Comparison of ENCODE assay signal across 8 mouse cellular contexts in genomic region chr13:50464621-50465562, GRCm38 (mm10). TPM values are rescaled to one million over a fixed set of nuclear protein-coding genes. Genes with fewer than 3 reads are reported as not detected.
DNase-seq lines count a peak whose midpoint lies in the region; ATAC-seq and TF ChIP-seq lines count a peak whose summit lies in the region.

No protein-coding gene starts in this region.

- H3K9ac ChIP-seq in intestine, embryonic 14.5 days (ENCODE audit: low read length) = no peak overlapping the region
- no peak overlapping the region for H3K9ac ChIP-seq in liver, postnatal 0 days (replicated peaks)

- H3K4me3 ChIP-seq in intestine, embryonic 14.5 days (ENCODE audit: low read depth, low read length) = peak overlapping the region; percentile 20
- no peak overlapping the region for H3K4me3 ChIP-seq in liver, postnatal 0 days (ENCODE audit: low read depth, low read length)
- H3K4me3 ChIP-seq in left cerebral cortex, adult 2 months = no peak overlapping the region

- intact Hi-C loops in left cerebral cortex, adult 2 months (cut with DNase I) = no loop called here

- H3K27me3 ChIP-seq in intestine, embryonic 14.5 days (replicated peaks; ENCODE audit: control insufficient read depth, insufficient read depth, low read length) = no peaks in the 10 kb centered on the region
- no peaks in the 10 kb centered on the region for H3K27me3 ChIP-seq in liver, postnatal 0 days (ENCODE audit: insufficient read depth, low read length)

- DNase-seq in R1 (ENCODE audit: low read depth, low spot score) = peak; percentile 59
- DNase-seq in brain, embryonic 14.5 days (ENCODE audit: low read depth) = peak; percentile 24
- no peak for DNase-seq in intestine, embryonic 14.5 days (ENCODE audit: low spot score)
- DNase-seq in liver, postnatal 0 days = peak; percentile 11
- no peak for DNase-seq in frontal cortex, postnatal 25 days (ENCODE audit: low spot score in 2 of 2)
- DNase-seq in c-Kit-positive CD71-positive TER-119-positive erythroid progenitor cells, embryonic 14.5 days (ENCODE audit: low spot score) = no peak
- no peak for DNase-seq in left cerebral cortex, adult 2 months (ENCODE audit: extremely low spot score in 1 of 2, low spot score in 2 of 2)

- H3K9me3 ChIP-seq in intestine, embryonic 14.5 days (ENCODE audit: control insufficient read depth, low read length) = no peaks in the 10 kb centered on the region
- H3K9me3 ChIP-seq in liver, postnatal 0 days (ENCODE audit: low read length) = no peaks in the 10 kb centered on the region

- TF ChIP-seq POLR2A in brain, embryonic 14.5 days (IDR thresholded peaks at IDR 0.05; ENCODE audit: borderline replicate concordance, extremely low read depth, insufficient read depth, insufficient read length, poor library complexity, severe bottlenecking) = no peak

- TF ChIP-seq EP300 in liver, postnatal 0 days (IDR thresholded peaks at IDR 0.05; ENCODE audit: low read depth) = no peak

- H3K4me2 ChIP-seq in intestine, embryonic 14.5 days (ENCODE audit: low read length) = peak overlapping the region; percentile 41
- H3K4me2 ChIP-seq in liver, postnatal 0 days (ENCODE audit: low read depth, low read length) = no peak overlapping the region

- no peak overlapping the region for H3K27ac ChIP-seq in intestine, embryonic 14.5 days (ENCODE audit: low read depth)
- H3K27ac ChIP-seq in liver, postnatal 0 days (ENCODE audit: low read depth) = no peak overlapping the region
- H3K27ac ChIP-seq in left cerebral cortex, adult 2 months = no peak overlapping the region

- no peaks in the 10 kb centered on the region for H3K36me3 ChIP-seq in intestine, embryonic 14.5 days (ENCODE audit: control insufficient read depth, insufficient read depth, low read length)
- no peaks in the 10 kb centered on the region for H3K36me3 ChIP-seq in liver, postnatal 0 days (replicated peaks; ENCODE audit: insufficient read depth, low read length)

- ATAC-seq in intestine, embryonic 14.5 days (replicated peaks; ENCODE audit: low FRiP score, low TSS enrichment, low read depth) = no peak
- ATAC-seq in liver, postnatal 0 days = no peak
- no peak for ATAC-seq in erythroblast, adult 5-6 weeks (replicated peaks; ENCODE audit: low FRiP score, poor library complexity, severe bottlenecking)

- TF ChIP-seq CTCF in brain, embryonic 14.5 days (IDR thresholded peaks at IDR 0.05; ENCODE audit: borderline replicate concordance, extremely low read depth, insufficient read depth, insufficient read length) = no peak
- TF ChIP-seq CTCF in liver, postnatal 0 days (IDR thresholded peaks at IDR 0.05; ENCODE audit: low read depth) = no peak
- no peak for TF ChIP-seq CTCF in left cerebral cortex, adult 2 months (IDR thresholded peaks at IDR 0.05)

- WGBS in intestine, embryonic 14.5 days = 25% methylated on average over 27 of the region's 27 CpGs
- 38% methylated on average over 27 of the region's 27 CpGs for WGBS in liver, postnatal 0 days (ENCODE audit: insufficient replicate concordance)

- H3K4me1 ChIP-seq in intestine, embryonic 14.5 days (replicated peaks; ENCODE audit: control insufficient read depth, insufficient read depth, low read length) = no peaks in the 10 kb centered on the region
- H3K4me1 ChIP-seq in liver, postnatal 0 days (ENCODE audit: insufficient read depth) = no peaks in the 10 kb centered on the region

RNA-seq across cellular contexts. Expression of gene Nutm2, which starts 2.2 kb away (rescaled TPM):
- polyA plus RNA-seq in brain, embryonic 14.5 days (2012; rRNA removed) = not detected in 2 replicates
- not detected in 2 replicates for polyA plus RNA-seq in intestine, embryonic 14.5 days (2014; fragmentation: Nextera tagmentation; extraction: Ambion mirVana)
- not detected in 2 replicates for polyA plus RNA-seq in liver, postnatal 0 days (2015; fragmentation: Nextera tagmentation; extraction: Ambion mirVana)
- total RNA-seq in erythroblast, adult 5-6 weeks (2015; ENCODE audit: low replicate concordance) = not detected in 2 replicates
- total RNA-seq in erythroblast, adult 5-6 weeks (2017; ENCODE audit: low replicate concordance) = not detected in 2 replicates
- not detected for total RNA-seq in left cerebral cortex, adult 2 months (2021)

RNA-seq across cellular contexts. Expression of gene Gm47429, which starts 21.2 kb away (rescaled TPM):
- polyA plus RNA-seq in brain, embryonic 14.5 days (2012; rRNA removed) = not detected in 2 replicates
- not detected in 2 replicates for polyA plus RNA-seq in intestine, embryonic 14.5 days (2014; fragmentation: Nextera tagmentation; extraction: Ambion mirVana)
- not detected in 2 replicates for polyA plus RNA-seq in liver, postnatal 0 days (2015; fragmentation: Nextera tagmentation; extraction: Ambion mirVana)
- not detected in 2 replicates for total RNA-seq in erythroblast, adult 5-6 weeks (2015; ENCODE audit: low replicate concordance)
- not detected in 2 replicates for total RNA-seq in erythroblast, adult 5-6 weeks (2017; ENCODE audit: low replicate concordance)
- total RNA-seq in left cerebral cortex, adult 2 months (2021) = not detected

RNA-seq across cellular contexts. Expression of gene Fbxw17, which starts 47.2 kb away (rescaled TPM):
- polyA plus RNA-seq in brain, embryonic 14.5 days (2012; rRNA removed) = 35.7 and 36.4 TPM in 2 replicates
- 29.2 and 34.1 TPM in 2 replicates for polyA plus RNA-seq in intestine, embryonic 14.5 days (2014; fragmentation: Nextera tagmentation; extraction: Ambion mirVana)
- 3.6 and 4.0 TPM in 2 replicates for polyA plus RNA-seq in liver, postnatal 0 days (2015; fragmentation: Nextera tagmentation; extraction: Ambion mirVana)
- 3.3 TPM in 1 of 2 replicates, not detected in the other for total RNA-seq in erythroblast, adult 5-6 weeks (2015; ENCODE audit: low replicate concordance)
- 1.4 and 4.2 TPM in 2 replicates for total RNA-seq in erythroblast, adult 5-6 weeks (2017; ENCODE audit: low replicate concordance)
- 10 to 100 TPM; 14.4 to 15.1 TPM for total RNA-seq in left cerebral cortex, adult 2 months (2021)

Comparison
In these comparisons a context has a peak if more than half of its experiments do, and no peak if none do; other contexts are left out.
1. DNase-seq: peak in R1 (single experiment), brain, embryonic 14.5 days (single experiment) and liver, postnatal 0 days (single experiment); none in intestine, embryonic 14.5 days (single experiment), frontal cortex, postnatal 25 days (0 of 2), c-Kit-positive CD71-positive TER-119-positive erythroid progenitor cells, embryonic 14.5 days (single experiment) and left cerebral cortex, adult 2 months (0 of 2).